Mouse (Mus musculus): ENCODE results near the gene Dock10.

Dock10 gene

DNA sequence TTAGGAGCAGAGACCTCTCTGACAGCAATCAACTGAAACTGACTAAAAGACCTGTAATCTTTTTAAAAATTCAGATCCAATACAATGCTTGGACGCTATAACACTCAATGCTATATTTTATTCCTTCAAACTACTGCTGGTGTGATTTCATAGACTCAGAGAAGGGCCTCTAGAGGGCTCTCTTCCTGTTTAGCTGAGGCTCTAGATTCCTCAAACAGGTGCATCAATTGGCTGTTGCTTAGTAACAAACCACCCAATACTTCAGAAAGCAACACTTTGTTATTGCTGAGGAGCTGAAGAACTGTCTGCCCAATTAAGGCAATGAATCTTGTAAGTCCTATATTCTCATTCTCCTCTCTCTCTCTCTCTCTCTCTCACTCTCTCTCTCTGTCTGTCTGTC lies 30.1 kb downstream of the Dock10 start:
- DNase-seq (ENCODE audit: low spot score in 2 of 2): no peak

GRCm38 (mm10) chr1:80727403-80727802 lies 30.9 kb downstream of the Dock10 start:
- DNase-seq (ENCODE audit: low spot score in 2 of 2): no peak

DNA sequence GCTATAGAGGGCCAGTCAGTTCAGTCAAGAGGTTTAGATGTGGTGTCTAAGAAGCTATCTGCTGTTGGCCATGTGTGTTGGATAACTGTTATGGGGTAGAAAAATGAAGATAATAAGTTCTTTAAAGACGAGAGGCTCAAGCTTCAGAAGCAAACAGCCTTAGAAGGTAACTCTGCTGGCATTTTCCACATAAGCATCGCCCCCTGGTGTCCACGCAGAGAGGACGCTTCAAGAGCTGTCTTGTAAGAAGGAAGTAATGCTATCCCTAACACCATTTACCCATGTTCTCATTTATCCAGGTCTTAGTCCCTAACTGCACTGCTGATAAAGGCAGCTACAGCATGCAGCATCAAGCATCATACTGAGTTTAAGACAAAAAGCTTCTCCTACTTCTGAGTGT lies 35.7 kb downstream of the Dock10 start:
- peak; percentile 19 to 21 for DNase-seq (ENCODE audit: low spot score in 2 of 2)

- DNase-seq (ENCODE audit: low spot score in 2 of 2): no peak
These were observed 36.3 kb downstream of the Dock10 start for GRCm38 (mm10) chr1:80722001-80722400.

DNA sequence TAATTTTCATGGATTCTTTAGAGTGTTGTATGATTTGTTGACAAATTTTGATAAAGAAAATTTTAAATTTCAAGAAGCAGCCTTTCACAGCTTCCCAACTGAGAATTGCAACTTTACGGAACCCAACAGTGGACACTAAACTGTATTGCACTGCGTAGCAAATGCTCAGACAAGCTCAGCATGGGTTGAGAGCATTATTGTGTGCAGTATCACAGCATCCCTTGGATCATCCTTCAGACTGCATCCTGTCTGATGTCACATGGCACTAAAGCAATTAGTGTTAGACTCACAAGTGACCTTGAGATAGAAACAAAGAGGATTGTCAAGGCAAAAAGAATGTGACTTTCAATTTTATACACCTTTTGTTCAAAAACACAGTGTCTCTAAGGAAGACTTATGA lies 37.1 kb downstream of the Dock10 start:
- no peak for DNase-seq (ENCODE audit: low spot score in 2 of 2)

DNA sequence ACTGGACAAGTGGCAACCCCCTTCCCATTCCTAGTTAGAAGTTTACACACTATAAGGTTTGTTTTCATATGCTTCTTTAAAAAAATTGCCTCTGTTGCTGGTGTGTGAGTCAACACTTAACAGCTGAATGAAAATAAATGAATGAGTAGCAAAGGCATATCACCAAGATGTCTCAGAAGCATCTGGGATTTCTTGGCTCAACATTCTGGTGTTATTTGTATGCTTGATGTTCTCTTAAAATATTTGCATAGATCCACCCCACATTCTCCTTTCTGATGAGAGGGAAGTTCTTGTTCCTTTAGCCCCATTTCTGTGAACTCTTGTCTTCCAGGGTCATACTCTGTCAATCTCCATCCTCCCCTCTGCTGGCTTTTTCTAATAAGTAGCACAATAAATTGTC lies 38.2 kb downstream of the Dock10 start:
- no peak for DNase-seq (ENCODE audit: low spot score in 2 of 2)

DNA sequence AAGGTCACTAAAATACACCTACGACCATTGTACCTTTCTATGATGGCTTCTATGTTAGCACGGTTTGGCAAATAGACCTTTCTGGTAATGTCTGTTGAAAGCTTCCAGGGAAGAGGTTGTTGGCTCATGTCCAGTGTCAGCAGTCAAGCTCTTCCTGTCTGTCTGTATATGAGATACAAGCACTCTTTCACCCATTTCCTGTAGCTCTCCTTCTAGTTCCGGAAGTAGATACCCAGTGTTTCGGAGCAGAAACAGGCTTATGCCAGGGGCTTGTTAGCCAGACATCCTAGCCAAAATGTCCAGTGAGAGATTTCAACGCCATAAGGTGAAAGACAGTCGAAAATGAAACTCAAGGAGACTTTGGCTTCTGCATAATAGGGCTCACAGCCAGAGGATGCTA lies 38.9 kb downstream of the Dock10 start:
- DNase-seq (ENCODE audit: low spot score in 2 of 2): no peak

GRCm38 (mm10) chr1:80718666-80719065 lies 39.7 kb downstream of the Dock10 start:
- DNase-seq (ENCODE audit: low spot score in 2 of 2): no peak

DNA sequence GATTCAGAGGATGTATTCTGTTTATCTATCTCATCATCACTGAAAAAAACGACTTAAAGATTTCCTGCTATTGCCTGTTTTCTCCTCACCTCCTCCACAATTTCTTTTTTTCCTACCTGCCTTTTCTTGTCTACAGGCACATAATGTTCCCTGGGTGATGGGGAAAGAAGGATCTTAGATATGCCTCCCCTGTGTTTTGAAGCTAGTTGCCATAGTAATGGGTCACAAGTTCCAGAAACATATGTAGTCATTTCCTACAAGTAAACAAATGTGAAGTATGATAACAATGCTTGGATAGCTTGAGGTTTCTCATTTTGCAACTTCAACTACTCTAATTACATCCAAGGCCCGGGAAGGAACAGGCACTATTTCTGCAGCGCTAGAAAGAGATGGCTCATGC lies 42.4 kb downstream of the Dock10 start:
- no peak for DNase-seq (ENCODE audit: low spot score in 2 of 2)

DNA sequence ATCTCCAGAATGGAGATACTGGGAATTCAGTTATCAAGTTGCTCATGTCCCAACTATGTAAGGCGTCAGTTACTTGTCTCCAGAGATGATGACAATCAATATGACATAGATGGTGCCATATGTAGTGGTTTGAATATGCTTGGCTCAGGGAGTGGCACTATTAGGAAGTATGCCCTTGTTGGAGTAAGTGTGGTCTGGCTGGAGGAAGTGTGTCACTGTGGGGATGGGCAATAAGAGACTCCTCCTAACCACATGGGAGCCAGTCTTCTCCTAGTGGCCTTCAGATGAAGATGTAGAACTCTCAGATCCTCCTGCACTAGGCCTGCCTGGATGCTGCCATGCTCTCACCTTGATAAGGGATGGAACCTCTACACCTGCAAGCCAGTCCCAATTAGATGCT lies 44.4 kb downstream of the Dock10 start:
- no peak for DNase-seq (ENCODE audit: low spot score in 2 of 2)

GRCm38 (mm10) chr1:80710607-80711261 lies 47.6 kb downstream of the Dock10 start:
- DNase-seq (ENCODE audit: low spot score in 2 of 2): no peak

DNA sequence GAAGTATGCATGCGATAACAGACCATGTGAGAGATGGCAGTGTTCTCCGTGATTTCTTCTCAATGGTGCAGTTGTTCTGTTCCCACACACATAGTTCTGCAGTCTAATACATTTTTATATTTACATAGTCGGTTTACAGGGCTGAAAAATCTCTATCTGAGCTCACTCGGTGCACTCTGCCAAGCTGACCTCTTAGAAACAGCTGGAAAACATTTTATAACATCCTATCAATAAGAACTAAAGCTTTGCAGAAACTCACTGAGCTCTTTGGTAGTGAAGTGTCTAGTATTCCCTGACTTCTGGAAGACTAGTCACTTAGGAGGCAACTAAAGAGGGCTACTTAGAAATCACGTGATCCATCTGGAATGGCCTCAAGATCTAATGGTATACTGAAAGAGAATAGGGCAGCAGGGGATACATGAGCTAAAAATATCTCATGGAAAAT lies 48.2 kb downstream of the Dock10 start:
- DNase-seq (ENCODE audit: low spot score in 2 of 2): no peak

DNA sequence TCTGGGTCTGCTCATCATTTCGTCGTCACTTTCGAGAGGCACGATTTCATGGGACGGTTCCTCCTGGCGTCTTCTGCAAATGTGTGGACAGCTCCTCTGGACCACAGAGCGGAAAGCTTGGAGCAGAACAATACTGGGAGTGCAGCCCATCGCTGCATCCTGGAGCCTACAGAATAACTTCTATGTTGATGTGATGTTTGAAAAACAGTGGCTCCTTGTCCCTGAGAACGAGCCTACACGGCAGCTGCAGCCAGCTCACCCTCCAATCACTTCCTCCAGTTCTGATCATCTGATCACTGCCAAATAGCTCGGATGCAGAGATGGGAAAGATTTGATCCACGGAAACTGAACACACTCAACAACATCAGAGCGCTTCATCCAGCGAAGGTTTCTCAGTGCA lies 49.0 kb downstream of the Dock10 start:
- DNase-seq (ENCODE audit: low spot score in 2 of 2): peak in 1 of 2 experiments; percentile 4

- no peak for DNase-seq (ENCODE audit: low spot score in 2 of 2)
These were observed 55.0 kb downstream of the Dock10 start for GRCm38 (mm10) chr1:80703279-80703678.

DNA sequence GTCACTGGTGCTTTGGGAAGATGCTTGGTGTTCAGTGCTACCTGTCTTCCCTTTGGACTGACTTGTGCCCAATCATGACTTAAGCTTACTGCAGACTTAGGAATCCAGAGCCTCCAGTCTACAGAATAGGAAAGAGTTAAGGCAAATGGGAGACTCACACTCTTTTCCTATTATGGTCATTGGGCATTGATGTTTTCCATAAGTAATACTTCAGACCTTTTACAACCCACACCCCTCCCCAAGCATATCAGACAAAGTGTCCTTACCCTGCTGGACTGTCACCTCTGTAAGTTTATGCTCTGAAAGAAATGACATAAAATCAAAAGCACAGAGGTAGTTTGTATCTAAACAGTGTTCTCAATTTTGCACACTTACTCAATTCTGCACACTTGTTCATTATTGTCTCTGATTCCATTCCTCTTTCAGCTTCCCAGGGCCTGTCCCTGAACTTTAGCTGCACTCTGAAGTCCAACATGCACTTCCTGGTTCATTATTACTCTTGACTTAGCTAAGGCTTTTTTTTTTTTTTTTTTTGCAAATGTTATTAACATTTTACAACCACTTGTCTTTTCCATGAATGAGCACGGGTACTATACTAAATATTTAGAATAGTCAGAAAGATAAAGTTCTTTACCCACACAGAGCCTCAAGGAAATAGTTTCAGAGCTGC lies 82.2 kb downstream of the Dock10 start:
- DNase-seq (ENCODE audit: low spot score in 2 of 2): no peak

DNA sequence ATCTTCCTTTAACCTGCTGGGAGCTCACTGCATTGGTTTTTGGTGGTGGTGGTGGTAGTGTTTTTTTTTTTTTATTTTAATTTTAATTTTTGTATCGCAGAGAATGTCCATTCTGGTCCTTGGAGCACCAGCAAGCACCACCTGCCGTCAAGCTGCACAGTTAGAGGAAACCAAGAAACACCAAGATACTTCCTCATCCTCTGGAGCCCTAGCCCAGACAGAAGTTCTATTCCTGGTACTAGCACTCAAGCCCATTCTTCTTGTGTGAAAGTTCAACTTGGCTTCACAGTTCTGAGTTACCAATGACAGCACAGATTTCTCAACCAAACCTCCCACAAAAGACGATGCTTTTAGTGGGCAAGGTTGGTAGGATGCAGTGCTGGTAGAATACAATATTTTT lies 86.6 kb downstream of the Dock10 start:
- DNase-seq (ENCODE audit: low spot score in 2 of 2): no peak

DNA sequence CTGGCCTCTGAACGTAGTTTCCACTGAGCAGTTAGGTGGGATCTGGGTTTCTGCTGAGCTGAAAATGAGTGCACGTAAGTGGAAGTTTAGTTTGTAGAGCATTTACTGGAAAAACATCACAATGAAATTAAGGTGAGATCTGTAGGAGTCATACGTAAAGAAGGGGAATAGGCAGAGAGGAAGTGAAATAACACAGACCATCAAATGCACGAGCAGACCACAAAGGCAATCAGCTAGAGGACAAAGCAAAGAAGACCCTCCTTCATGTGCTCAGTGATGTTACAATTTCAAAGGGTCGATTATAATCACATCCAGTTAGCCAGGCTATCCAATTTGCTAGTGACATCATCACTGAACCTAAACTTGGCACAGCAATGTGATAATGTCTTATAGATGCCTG lies 87.3 kb downstream of the Dock10 start:
- DNase-seq (ENCODE audit: low spot score in 2 of 2): no peak

DNA sequence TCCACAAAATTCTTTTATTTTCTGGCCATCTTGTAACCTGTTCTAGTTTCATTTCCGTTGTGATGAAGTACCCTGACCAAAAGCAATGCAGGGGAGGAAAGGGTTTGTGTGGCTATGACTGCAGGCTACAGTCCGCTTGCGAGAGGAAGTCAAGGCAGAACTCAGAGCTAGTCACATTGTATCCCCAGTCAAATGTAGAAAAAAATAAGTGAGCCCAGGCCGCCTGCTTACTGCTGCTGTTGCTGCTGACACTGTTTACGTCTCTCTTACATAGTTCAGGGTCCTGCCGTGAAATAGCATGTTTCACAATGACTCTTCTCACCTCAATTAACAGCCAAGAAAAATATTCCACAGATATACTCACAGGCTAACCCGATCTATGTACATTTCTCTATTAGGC lies 87.9 kb downstream of the Dock10 start:
- no peak for DNase-seq (ENCODE audit: low spot score in 2 of 2)

- no peak for DNase-seq (ENCODE audit: low spot score in 2 of 2)
These were observed 92.6 kb downstream of the Dock10 start for GRCm38 (mm10) chr1:80665761-80666160.

GRCm38 (mm10) chr1:80665161-80665560 lies 93.2 kb downstream of the Dock10 start:
- no peak for DNase-seq (ENCODE audit: low spot score in 2 of 2)

- no peak for DNase-seq (ENCODE audit: low spot score in 2 of 2)
These were observed 96.6 kb downstream of the Dock10 start for GRCm38 (mm10) chr1:80661506-80662402.

GRCm38 (mm10) chr1:80659465-80660245 lies 98.7 kb downstream of the Dock10 start:
- DNase-seq (ENCODE audit: low spot score in 2 of 2): no peak
